Mouse (Mus musculus) hindbrain, embryonic 13.5 days (tissue): ENCODE results near the gene Nhlh1. TPM values are rescaled to one million over a fixed set of nuclear protein-coding genes. Genes with fewer than 3 reads are reported as not detected.

ENCODE experiments used
- ATAC-seq: fragments of 200-750 bp; cut with Nextera tagmentation; 2 replicates; pipeline ENCODE4 v1.8.0; 2017; ENCODE audit warnings: moderate TSS enrichment; ENCODE audit not compliant: low FRiP score
- H3K27ac ChIP-seq: fragments of 300-500 bp; sonication (generic); 2 replicates; pipeline ENCODE4 v1.5.1; 2015; ENCODE audit warnings: inconsistent platforms, mild to moderate bottlenecking, moderate library complexity
- H3K27me3 ChIP-seq: fragments of 300-500 bp; sonication (generic); 2 replicates; pipeline ENCODE4 v1.6.1; 2015; ENCODE audit warnings: mild to moderate bottlenecking, inconsistent platforms
- H3K36me3 ChIP-seq: fragments of 300-500 bp; sonication (generic); 2 replicates; pipeline ENCODE4 v1.6.1; 2015; ENCODE audit warnings: mild to moderate bottlenecking, inconsistent platforms
- H3K4me1 ChIP-seq: fragments of 300-500 bp; sonication (generic); replicated peaks from 2 replicates; pipeline ENCODE4 v1.6.1; 2015; ENCODE audit warnings: inconsistent platforms
- H3K4me2 ChIP-seq: fragments of 300-500 bp; sonication (generic); 2 replicates; pipeline ENCODE4 v1.6.1; 2015; ENCODE audit warnings: inconsistent platforms, mild to moderate bottlenecking, moderate library complexity
- H3K4me3 ChIP-seq: fragments of 300-500 bp; sonication (generic); 2 replicates; pipeline ENCODE4 v1.5.1; 2015; ENCODE audit warnings: mild to moderate bottlenecking, inconsistent platforms
- H3K9ac ChIP-seq: fragments of 300-500 bp; sonication (generic); 2 replicates; pipeline ENCODE4 v1.6.1; 2015; ENCODE audit warnings: mild to moderate bottlenecking, inconsistent platforms
- H3K9me3 ChIP-seq: fragments of 300-500 bp; sonication (generic); 2 replicates; pipeline ENCODE4 v1.6.1; 2016; ENCODE audit warnings: inconsistent platforms
- whole genome bisulfite sequencing: fragments of 180-500 bp; shearing (Covaris S2); methylation state at CpG from one replicate; pipeline ENCODE4 v1.1.7; 2015; 5-methylcytosine and 5-hydroxymethylcytosine counted together
- polyA plus RNA-seq: library from polyadenylated mRNA; unstranded; fragments of >200 nt; fragmentation: Nextera tagmentation; extraction: Ambion mirVana; gene quantifications from 2 replicates; pipeline ENCODE4 v1.2.1, GENCODE M21; 2015

Nhlh1 gene
- polyA plus RNA-seq, 1 experiment from 2014 or later = 9.8 TPM

DNA sequence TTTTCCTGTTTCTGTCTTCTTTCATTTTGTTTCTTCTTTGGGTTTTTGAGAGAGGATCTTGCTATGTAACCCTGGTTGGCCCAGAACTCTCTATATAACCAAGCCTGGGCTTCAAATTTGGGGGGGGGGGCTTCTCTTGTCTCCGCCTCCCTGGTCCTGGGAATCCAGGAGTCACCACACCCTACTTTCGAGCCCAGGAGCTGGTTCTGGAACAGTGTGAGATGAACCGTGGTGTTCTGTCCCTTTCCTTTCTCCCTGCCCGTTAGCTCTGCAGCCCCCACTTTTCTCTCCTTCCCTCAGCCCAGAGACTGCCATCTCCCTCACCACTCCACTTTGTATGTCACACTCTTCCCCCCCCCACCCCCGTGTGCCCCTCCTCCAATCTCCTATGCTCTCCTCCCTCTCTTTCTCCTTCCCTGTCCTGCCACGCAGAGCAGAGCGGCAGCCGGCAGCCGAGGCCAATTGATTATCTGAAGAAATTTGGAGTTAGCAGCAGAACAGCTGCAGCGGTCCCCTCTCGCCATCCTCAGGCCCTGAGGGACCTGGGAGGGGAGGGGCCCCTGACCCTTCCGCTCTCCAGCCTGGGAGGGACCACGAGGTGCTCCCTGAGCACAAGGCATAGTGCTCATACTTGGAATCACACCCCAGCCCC is 8.1 kb downstream of the Nhlh1 start:
- 8% methylated on average over 12 of the region's 13 CpGs for WGBS
- peak; percentile 27 for ATAC-seq
- H3K4me1 ChIP-seq = peaks cover 53% of the 10 kb centered on the region

DNA sequence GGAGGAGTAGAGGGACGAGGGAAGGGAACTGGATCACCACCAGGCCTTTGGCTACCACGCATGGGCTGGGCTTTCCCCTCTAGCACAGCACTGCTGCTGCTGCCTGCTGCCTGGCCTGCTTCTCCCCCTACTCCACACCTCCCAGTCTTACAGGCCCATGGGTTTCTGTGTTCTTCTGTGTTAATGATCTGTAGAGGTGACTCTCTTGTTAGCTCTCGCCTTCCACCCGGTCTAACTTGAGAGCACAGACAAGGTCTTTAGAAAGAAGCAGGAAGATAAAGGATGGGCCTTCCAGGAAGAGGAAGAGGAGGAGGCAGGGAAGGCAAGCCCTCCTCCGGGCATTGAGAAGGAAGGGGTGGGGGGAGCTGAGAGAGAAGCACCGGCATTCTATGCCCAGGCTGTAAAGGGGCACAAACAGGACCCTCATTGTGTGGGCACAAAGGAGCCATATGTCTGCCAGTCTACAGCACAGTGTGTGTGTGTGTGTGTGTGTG is 9.1 kb downstream of the Nhlh1 start:
- H3K4me3 ChIP-seq = peak overlapping the region; percentile 19
- peaks cover 43% of the 10 kb centered on the region for H3K4me1 ChIP-seq

More for the DNA sequence above, 8.1 kb downstream of the Nhlh1 start:
- H3K9me3 ChIP-seq = no peaks in the 10 kb centered on the region
- peak overlapping the region; percentile 93 for H3K27ac ChIP-seq
- H3K4me2 ChIP-seq = peak overlapping the region; percentile 39
- no peaks in the 10 kb centered on the region for H3K27me3 ChIP-seq
- H3K36me3 ChIP-seq = no peaks in the 10 kb centered on the region
- no peak overlapping the region for H3K4me3 ChIP-seq
- H3K9ac ChIP-seq = peak overlapping the region; percentile 60

GRCm38 (mm10) chr1:172046938-172047337 is 10.4 kb downstream of the Nhlh1 start:
- Histone ChIP-seq H3K9me3 (no peaks in the 10 kb centered on the region), H3K4me2 (no peak overlapping the region), H3K36me3 (no peaks in the 10 kb centered on the region), H3K9ac (no peak overlapping the region), H3K27ac (0 out of 2 replicates have a peak overlapping the region, but pooled peaks have one; percentile 93), H3K27me3 (no peaks in the 10 kb centered on the region), H3K4me3 (no peak overlapping the region), H3K4me1 (peaks cover 37% of the 10 kb centered on the region)
- ATAC-seq = no peak
- 13% methylated on average over 5 of the region's 5 CpGs for WGBS

More for the DNA sequence above, 9.1 kb downstream of the Nhlh1 start:
- no peaks in the 10 kb centered on the region for H3K27me3 ChIP-seq
- peak; percentile 75 for ATAC-seq
- H3K4me2 ChIP-seq = peak overlapping the region; percentile 39
- H3K36me3 ChIP-seq = no peaks in the 10 kb centered on the region
- H3K9ac ChIP-seq = peak overlapping the region; percentile 60
- peak overlapping the region; percentile 93 for H3K27ac ChIP-seq
- WGBS = 10% methylated on average over 6 of the region's 6 CpGs
- no peaks in the 10 kb centered on the region for H3K9me3 ChIP-seq

DNA sequence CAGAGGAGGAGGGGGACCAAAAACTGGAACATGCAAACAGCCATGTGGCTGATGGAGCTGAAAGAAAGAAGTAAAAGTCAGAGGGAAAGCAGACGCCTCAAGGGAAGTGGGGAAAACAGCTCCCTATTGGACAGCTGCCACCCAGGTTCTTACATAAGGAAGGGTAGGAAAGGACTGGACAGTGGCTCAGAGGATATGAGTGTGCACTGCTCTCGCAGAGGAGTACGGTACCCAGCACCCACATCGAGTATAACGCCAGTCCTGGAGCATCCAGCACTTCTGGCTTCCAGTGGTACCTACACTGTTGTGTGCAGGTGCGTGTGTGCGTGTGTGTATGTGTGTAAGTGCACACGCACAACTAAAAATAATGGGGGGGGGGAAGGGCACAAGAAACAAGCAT is 11.0 kb downstream of the Nhlh1 start:
- 70% methylated on average over 8 of the region's 8 CpGs for WGBS

DNA sequence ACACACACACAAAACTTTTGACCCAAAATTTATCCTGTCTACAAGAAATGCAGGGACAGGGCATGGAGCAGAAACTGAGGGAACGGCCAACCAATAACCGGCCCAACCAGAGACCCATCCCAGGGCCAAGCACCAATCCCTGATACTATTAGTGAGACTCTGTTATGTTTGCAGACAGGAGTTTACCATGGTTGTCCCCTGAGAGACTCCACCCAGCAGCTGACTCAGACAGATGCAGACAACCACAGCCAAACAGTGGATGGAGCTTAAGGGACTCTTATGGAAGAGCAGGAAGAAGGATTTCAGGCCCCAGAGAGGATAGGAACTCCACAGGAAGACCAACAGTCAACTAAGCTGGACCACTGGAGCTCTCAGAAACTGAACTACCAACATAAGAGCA is 27.5 kb downstream of the Nhlh1 start:
- ATAC-seq = no peak
- 93% methylated on average over 2 of the region's 2 CpGs for WGBS
- H3K36me3 ChIP-seq = no peaks in the 10 kb centered on the region
- no peaks in the 10 kb centered on the region for H3K9me3 ChIP-seq
- no peak overlapping the region for H3K4me2 ChIP-seq
- no peak overlapping the region for H3K27ac ChIP-seq
- peaks cover 29% of the 10 kb centered on the region for H3K4me1 ChIP-seq
- no peak overlapping the region for H3K4me3 ChIP-seq
- no peaks in the 10 kb centered on the region for H3K27me3 ChIP-seq
- no peak overlapping the region for H3K9ac ChIP-seq

More for the DNA sequence above, 11.0 kb downstream of the Nhlh1 start:
- H3K9me3 ChIP-seq = no peaks in the 10 kb centered on the region
- no peak for ATAC-seq
- peaks cover 37% of the 10 kb centered on the region for H3K4me1 ChIP-seq
- H3K9ac ChIP-seq = no peak overlapping the region
- no peak overlapping the region for H3K4me3 ChIP-seq
- H3K4me2 ChIP-seq = no peak overlapping the region
- H3K27ac ChIP-seq = no peak overlapping the region
- no peaks in the 10 kb centered on the region for H3K36me3 ChIP-seq
- H3K27me3 ChIP-seq = no peaks in the 10 kb centered on the region

DNA sequence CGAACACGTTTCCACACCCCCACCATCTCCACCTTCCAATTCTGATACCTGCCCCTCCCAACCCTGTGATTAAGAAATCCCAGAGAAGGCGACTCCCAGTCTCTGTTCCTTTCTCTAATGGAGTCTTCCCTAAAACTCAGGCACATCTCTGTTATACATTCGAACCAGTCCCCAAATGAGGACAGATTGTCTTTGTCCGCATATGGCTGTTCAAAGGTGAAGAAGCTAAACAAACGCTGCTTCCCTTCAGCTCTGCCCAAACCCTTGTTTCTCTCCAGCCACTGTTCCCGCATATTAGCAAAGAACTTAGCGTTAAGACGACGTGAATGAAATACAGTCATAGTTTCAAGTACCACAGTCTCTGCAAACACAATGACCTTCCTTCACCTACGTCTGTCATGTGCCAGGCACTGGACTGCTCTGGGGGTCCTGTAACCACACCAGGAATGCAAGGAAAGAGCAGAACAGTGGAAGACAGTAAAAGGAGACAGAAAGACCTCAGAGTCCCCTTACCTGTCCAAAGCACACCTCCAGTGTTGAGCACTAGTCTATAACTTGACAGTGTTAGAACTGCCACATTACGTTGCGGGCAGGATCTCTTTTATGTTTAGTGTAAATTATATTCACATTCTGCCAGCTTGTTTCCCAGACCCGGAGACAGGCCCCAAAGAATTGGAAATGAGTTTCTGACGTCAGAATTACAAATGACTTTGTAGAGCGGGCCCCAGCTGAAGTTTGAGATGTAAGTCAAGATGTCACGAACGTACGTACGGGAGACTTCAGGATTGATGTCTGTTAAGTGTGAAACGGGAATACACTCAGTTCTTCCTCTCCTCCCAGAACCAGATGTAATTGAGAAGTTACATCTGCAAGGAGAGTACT is 28.7 kb downstream of the Nhlh1 start, which contains the start of gene Vangl2:
Vangl2 (minus strand) TSS at position 51 of the 882 bp plus-strand sequence.
- no peaks in the 10 kb centered on the region for H3K9me3 ChIP-seq
- peak within 1 kb of the TSS; percentile 93 for H3K4me2 ChIP-seq
- H3K4me3 ChIP-seq = peak within 1 kb of the TSS; percentile 73
- H3K9ac ChIP-seq = peak within 1 kb of the TSS; percentile 95
- H3K4me1 ChIP-seq = peaks cover 42% of the 10 kb centered on the region
- H3K27ac ChIP-seq = peak within 1 kb of the TSS; percentile 98
- no peaks in the 10 kb centered on the region for H3K36me3 ChIP-seq
- H3K27me3 ChIP-seq = no peaks in the 10 kb centered on the region
- no peak for ATAC-seq
- 24% methylated on average over 21 of the region's 21 CpGs for WGBS

GRCm38 (mm10) chr1:172027809-172028102 is 29.6 kb downstream of the Nhlh1 start:
- no peaks in the 10 kb centered on the region for H3K27me3 ChIP-seq
- H3K9me3 ChIP-seq = no peaks in the 10 kb centered on the region
- WGBS = 6% methylated on average over 10 of the region's 10 CpGs
- peaks cover 49% of the 10 kb centered on the region for H3K4me1 ChIP-seq
- no peaks in the 10 kb centered on the region for H3K36me3 ChIP-seq
- no peak for ATAC-seq
- peak overlapping the region; percentile 93 for H3K4me2 ChIP-seq
- H3K27ac ChIP-seq = peak overlapping the region; percentile 98
- peak overlapping the region; percentile 73 for H3K4me3 ChIP-seq
- H3K9ac ChIP-seq = peak overlapping the region; percentile 95

DNA sequence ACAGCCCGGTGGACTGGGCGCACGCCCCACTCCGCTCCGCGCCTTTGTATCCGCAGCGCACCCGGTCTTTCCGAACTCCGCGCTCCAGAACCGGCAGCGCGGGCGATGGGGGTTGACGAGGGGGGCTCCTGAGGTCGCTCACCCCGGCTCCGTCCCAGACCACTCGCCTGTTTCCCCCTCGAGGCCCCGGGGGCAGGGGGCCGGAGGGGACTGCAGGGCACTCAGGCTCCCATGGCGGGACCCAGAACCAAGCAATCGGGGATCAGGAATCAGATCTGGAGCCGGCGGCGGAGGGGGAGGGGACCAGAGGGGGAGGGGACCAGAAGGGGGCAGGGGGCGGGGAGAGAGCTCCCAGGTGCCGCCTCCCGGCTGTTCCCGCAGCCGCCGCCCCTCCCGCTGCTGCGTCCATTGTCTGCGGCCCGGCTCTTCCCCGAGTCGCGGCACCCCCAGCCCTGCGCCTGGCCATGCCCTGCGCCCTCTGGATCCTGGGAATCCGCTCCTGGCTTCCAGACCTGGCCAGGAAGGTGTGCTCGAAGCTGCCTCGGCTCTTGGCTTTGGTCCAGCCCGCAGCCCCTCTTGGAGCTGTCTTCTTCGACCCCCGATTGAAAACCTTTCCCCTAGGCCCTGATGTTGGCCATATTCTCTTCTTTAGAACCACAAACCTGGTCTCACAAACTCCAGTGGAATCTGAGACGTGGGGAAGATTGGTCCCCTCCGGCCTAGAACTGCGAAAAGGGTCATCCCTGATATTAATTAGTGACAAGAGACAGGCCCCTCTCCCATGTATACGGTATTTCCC is 30.2 kb downstream of the Nhlh1 start:
- peak; percentile 86 for ATAC-seq
- Histone ChIP-seq H3K4me3 (peak overlapping the region; percentile 73), H3K4me1 (peaks cover 54% of the 10 kb centered on the region), H3K27ac (peak overlapping the region; percentile 98), H3K9me3 (no peaks in the 10 kb centered on the region), H3K36me3 (no peaks in the 10 kb centered on the region; the same call in 1 of the 2 replicates), H3K4me2 (peak overlapping the region; percentile 93), H3K27me3 (no peaks in the 10 kb centered on the region), H3K9ac (peak overlapping the region; percentile 95)
- WGBS = under 1% methylated on average over 47 of the region's 54 CpGs

GRCm38 (mm10) chr1:172026201-172026901 is 31.0 kb downstream of the Nhlh1 start:
- peak overlapping the region; percentile 95 for H3K9ac ChIP-seq
- peak; percentile 75 for ATAC-seq
- H3K36me3 ChIP-seq = no peaks in the 10 kb centered on the region; the same call in 1 of the 2 replicates
- H3K27me3 ChIP-seq = no peaks in the 10 kb centered on the region
- H3K9me3 ChIP-seq = no peaks in the 10 kb centered on the region
- H3K4me3 ChIP-seq = peak overlapping the region; percentile 73
- WGBS = under 1% methylated on average over 23 of the region's 23 CpGs
- H3K4me1 ChIP-seq = peaks cover 63% of the 10 kb centered on the region
- H3K27ac ChIP-seq = peak overlapping the region; percentile 98
- peak overlapping the region; percentile 93 for H3K4me2 ChIP-seq

DNA sequence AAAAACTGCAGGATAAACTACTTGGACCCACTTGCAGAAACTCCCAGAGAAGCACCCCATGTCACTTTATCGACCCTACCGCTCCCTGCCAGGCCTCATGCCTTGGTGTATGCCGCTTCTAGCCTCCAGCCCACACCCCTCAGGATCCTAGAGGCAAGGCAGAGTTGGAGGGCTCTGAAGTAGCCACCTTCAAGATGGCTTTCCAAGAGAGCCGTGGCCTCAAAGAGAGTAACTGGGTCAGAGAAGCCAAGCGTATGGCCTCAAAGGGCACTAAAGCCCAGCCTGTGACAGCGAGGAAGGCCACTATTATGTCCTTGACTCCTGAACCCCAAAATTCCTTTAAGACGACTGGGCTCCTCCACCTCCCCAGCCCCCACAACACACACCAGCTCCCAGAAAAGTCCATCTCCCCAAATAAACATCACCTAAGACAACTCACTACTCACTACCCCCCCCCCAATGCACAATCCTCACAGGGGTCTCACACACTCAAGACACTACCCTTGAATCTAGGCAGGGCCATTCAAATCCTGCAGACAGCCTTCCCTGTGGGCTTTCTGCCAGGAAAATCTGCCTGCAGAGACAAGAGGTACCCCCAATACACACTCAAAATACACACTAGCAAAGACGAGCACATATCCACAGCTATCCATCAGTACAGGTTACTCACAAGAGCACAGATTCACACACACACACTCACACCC is 32.0 kb downstream of the Nhlh1 start:
- WGBS = 14% methylated on average over 8 of the region's 8 CpGs
- Histone ChIP-seq H3K27ac (peak overlapping the region; percentile 98), H3K36me3 (peaks cover 1% of the 10 kb centered on the region; the same call in 1 of the 2 replicates), H3K4me3 (peak overlapping the region; percentile 73), H3K4me2 (peak overlapping the region; percentile 93), H3K4me1 (peaks cover 71% of the 10 kb centered on the region), H3K9me3 (no peaks in the 10 kb centered on the region), H3K9ac (peak overlapping the region; percentile 95), H3K27me3 (no peaks in the 10 kb centered on the region)
- ATAC-seq = no peak
